Mouse (Mus musculus) activated CD4-positive, CD25-positive, alpha-beta regulatory T cell, adult 9 weeks (primary cell): Measurements from ENCODE around the gene Gli1. TPM values are rescaled to one million over a fixed set of nuclear protein-coding genes. Genes with fewer than 3 reads are reported as not detected.

ENCODE experiments used
- polyA plus RNA-seq: library from polyadenylated mRNA; unstranded; fragments of 100-300 nt; shearing (Covaris generic); gene quantifications from one replicate; pipeline ENCODE4 v1.2.1, GENCODE M21; 2017

Gli1 gene
- 0.49 TPM for polyA plus RNA-seq

GRCm38 (mm10) chr10:127341891-127342639 lies at the start of gene Gli1:
Gli1 (minus strand) TSS chr10:127341974.

GRCm38 (mm10) chr10:127380251-127380691 lies 38.5 kb upstream of the Gli1 start, which contains the start of gene R3hdm2:
R3hdm2 (plus strand) TSS chr10:127380327.

GRCm38 (mm10) chr10:127369834-127370820 lies 28.4 kb upstream of the Gli1 start, which contains the start of gene Inhbc:
Inhbc (minus strand) TSS chr10:127370431.

GRCm38 (mm10) chr10:127353909-127354895 lies 12.4 kb upstream of the Gli1 start, which contains the start of gene Inhbe:
Inhbe (minus strand) TSS chr10:127354411.

DNA sequence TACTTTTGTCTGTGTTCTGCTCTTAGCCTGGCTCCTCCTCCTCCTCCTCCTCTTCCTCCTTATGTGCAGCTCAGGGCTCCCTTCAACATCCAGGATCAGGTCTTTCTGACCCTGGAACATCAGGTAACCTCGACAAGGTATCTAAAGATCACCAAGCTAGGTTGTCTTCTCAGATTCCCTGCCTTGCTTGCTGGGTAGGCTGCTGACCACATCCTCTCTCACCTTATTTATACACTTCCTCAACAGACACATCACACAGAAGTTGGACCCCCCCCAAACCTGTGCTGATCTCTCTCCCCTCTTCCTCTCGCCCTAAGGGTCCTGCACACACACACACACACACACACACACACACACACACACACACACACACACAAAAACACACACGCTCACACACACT lies 20.2 kb downstream of the Gli1 start, which contains the start of gene Arhgap9:
Gene Arhgap9, plus strand, starts transcription at position 344 of the 400 bp plus-strand sequence.

GRCm38 (mm10) chr10:127311476-127312355 lies 30.1 kb downstream of the Gli1 start, which contains the start of gene Mars:
Mars (minus strand) TSS chr10:127311786.

GRCm38 (mm10) chr10:127288800-127289572 lies 52.8 kb downstream of the Gli1 start, which contains the start of gene Mbd6:
Mbd6 (minus strand) TSS chr10:127289018.

Other genes with a start within 250 kb of the Gli1 start
- gene Os9, start 220.8 kb downstream of the Gli1 start, polyA plus RNA-seq: 200 TPM
- 589 TPM for gene B4galnt1, start 176.7 kb downstream of the Gli1 start, polyA plus RNA-seq
- gene Slc26a10, start 161.3 kb downstream of the Gli1 start, polyA plus RNA-seq: 6.3 TPM
- gene Arhgef25, start 151.9 kb downstream of the Gli1 start, polyA plus RNA-seq: 0.40 TPM
- 130 TPM for gene Dtx3, start 146.2 kb downstream of the Gli1 start, polyA plus RNA-seq
- 44.1 TPM for gene Pip4k2c, start 130.4 kb downstream of the Gli1 start, polyA plus RNA-seq
- gene Kif5a, start 78.6 kb downstream of the Gli1 start, polyA plus RNA-seq: 0.33 TPM
- gene Dctn2, start 75.6 kb downstream of the Gli1 start, polyA plus RNA-seq: 118 TPM
- 9.3 TPM for gene Mbd6, start 53.0 kb downstream of the Gli1 start, polyA plus RNA-seq
- gene Mars, start 30.2 kb downstream of the Gli1 start, polyA plus RNA-seq: 71.0 TPM
- gene Arhgap9, start 20.0 kb downstream of the Gli1 start, polyA plus RNA-seq: 139 TPM
- not detected for gene Inhbe, start 12.4 kb upstream of the Gli1 start, polyA plus RNA-seq
- not detected for gene Inhbc, start 28.5 kb upstream of the Gli1 start, polyA plus RNA-seq
- gene R3hdm2, start 38.4 kb upstream of the Gli1 start, polyA plus RNA-seq: 13.2 TPM
- 0.49 TPM for gene Stac3, start 159.7 kb upstream of the Gli1 start, polyA plus RNA-seq
- not detected for gene Ndufa4l2, start 173.0 kb upstream of the Gli1 start, polyA plus RNA-seq
- gene Shmt2, start 180.5 kb upstream of the Gli1 start, polyA plus RNA-seq: 95.5 TPM
- not detected for gene Nxph4, start 192.6 kb upstream of the Gli1 start, polyA plus RNA-seq